Mouse (Mus musculus) heart, adult 2 months (tissue): Measurements from ENCODE around the gene Fgf12.

Experiments
- CTCF ChIP-seq: fragments of 200-600 bp; IDR thresholded peaks from 2 replicates; pipeline ENCODE4 v1.8.1; 2022; ENCODE audit warnings: antibody characterized with exemption, mild to moderate bottlenecking, moderate library complexity
- EP300 ChIP-seq: fragments of 200-500 bp; IDR thresholded peaks from 2 replicates; pipeline ENCODE4 v1.6.1; 2011; ENCODE audit warnings: low read depth, low read length, control low read depth; ENCODE audit not compliant: insufficient read depth
- POLR2A ChIP-seq: fragments of 200-500 bp; IDR thresholded peaks from 2 replicates; pipeline ENCODE4 v1.6.1; 2011; ENCODE audit warnings: mild to moderate bottlenecking, low read depth, low read length, control low read depth; ENCODE audit not compliant: insufficient read depth

- no peak for TF ChIP-seq EP300
- TF ChIP-seq CTCF: no peak
- TF ChIP-seq POLR2A: no peak
These were observed 378.1 kb downstream of the Fgf12 start for GRCm38 (mm10) chr16:28374790-28375189.
